Mouse (Mus musculus): ENCODE results near the gene Gcgr.

DNA sequence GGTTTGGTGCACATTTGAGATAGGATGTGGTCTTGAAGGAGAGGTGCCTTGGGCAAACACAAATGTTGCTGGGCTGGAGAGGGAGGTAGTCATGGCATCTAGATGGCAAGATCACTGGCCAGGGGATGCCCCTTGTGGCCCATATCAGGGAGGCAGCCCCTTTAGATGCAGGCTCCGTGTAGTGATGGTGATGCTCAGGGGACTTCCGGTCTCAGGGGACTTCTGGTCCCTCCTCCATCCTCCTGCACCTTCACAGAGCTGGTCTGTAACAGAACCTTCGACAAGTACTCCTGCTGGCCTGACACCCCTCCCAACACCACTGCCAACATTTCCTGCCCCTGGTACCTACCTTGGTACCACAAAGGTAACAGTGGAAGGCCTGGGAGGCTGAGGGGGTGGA, 5.3 kb downstream of the Gcgr start:
- no peak for TF ChIP-seq MXI1 (IDR thresholded peaks at IDR 0.05; ENCODE audit: low read depth, low read length)
- 0 out of 4 replicates have a peak, but pooled peaks of 1 of the 2 experiments have one; percentile 18 for TF ChIP-seq POLR2A (IDR thresholded peaks at IDR 0.05; ENCODE audit: control insufficient read depth in 1 of 2, insufficient read depth in 1 of 2, low read depth in 1 of 2, low read length in 2 of 2, poor library complexity in 1 of 2)
- no peak for TF ChIP-seq SMC3 (IDR thresholded peaks at IDR 0.05; ENCODE audit: low read depth, low read length)
- no peak for TF ChIP-seq SIN3A (IDR thresholded peaks at IDR 0.05; ENCODE audit: low read length)
- TF ChIP-seq GATA1 (IDR thresholded peaks at IDR 0.05; ENCODE audit: low read depth, low read length) = no peak
- no peak for TF ChIP-seq EP300 (IDR thresholded peaks at IDR 0.05; ENCODE audit: low read depth in 1 of 2, low read length in 2 of 2)
- TF ChIP-seq ZC3H11A (IDR thresholded peaks at IDR 0.05; ENCODE audit: low read depth, low read length) = no peak
- TF ChIP-seq ETS1 (IDR thresholded peaks at IDR 0.05; ENCODE audit: low read depth, low read length) = no peak
- no peak for TF ChIP-seq E2F4 (IDR thresholded peaks at IDR 0.05; ENCODE audit: borderline replicate concordance, low read depth, low read length)
- TF ChIP-seq MAZ (IDR thresholded peaks at IDR 0.05; ENCODE audit: low read depth, low read length) = no peak
- no peak for TF ChIP-seq TCF12 (IDR thresholded peaks at IDR 0.05; ENCODE audit: low read depth, low read length)
- no peak for TF ChIP-seq JUND (IDR thresholded peaks at IDR 0.05; ENCODE audit: low read depth, low read length)
- no peak for TF ChIP-seq CHD1 (IDR thresholded peaks at IDR 0.05; ENCODE audit: low read depth, low read length)
- no peak for TF ChIP-seq MAX (IDR thresholded peaks at IDR 0.05; ENCODE audit: low read length)

Data from MEL (cell line).